Mouse (Mus musculus): ENCODE measurements around the gene Angptl1.

Gene Angptl1

DNA sequence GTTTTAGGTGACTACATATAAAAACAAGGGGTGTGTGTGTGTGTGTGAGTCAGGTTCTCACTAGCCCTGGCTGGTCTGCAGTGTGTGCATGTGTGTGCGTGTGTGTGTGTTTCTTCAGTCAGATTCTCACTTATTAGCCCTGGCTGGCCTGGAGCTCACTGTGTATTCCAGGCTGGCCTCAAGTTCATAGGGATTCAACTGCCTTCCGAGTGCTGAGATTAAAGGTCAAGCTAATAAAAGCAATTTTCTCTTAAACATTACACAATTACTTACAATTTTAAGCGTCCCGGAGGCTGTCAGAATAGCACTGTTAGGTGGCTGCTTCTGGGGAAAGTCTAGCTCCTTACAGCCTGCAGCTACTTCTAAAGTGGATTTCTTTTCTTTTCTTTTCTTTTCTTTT is at the start of gene Angptl1:
Gene Angptl1 (plus strand): TSS at position 386 of the 400 bp plus-strand sequence.
- in situ Hi-C loops (cut with MboI) = no loop called here

DNA sequence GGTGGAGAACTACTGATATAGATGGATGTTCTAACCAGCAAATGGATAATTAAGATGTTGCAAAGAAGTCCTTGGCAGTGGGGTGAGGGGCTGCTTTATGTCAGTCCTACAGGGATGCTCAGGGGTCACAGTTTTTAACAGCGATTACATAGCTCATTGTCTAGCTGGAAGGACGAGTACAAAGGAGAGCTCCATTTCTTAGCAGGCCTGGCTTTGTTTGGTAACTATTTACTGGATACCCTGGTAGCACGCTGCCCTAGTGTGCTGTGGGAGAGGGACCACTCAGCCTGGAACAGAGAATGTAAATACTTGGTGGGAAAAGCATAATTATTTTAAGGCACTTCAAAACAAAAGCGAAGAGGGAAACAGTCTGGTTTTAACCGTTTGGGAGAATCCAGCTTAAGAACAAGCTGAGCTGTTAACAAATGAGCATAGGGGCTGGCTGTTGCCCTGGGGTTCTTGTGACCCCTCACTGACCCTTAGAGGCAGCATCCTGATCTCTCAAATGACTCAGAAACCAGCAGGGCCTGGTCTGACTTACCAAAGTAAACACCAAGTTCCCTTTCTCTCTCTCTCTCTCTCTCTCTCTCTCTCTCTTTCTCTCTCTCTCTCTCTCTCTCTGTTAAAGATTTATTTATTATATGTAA is 48.4 kb upstream of the Angptl1 start:
- in situ Hi-C loops (cut with MboI) = no loop called here

GRCm38 (mm10) chr1:156796251-156796650 is 42.1 kb upstream of the Angptl1 start:
- in situ Hi-C loops (cut with MboI) = no loop called here

DNA sequence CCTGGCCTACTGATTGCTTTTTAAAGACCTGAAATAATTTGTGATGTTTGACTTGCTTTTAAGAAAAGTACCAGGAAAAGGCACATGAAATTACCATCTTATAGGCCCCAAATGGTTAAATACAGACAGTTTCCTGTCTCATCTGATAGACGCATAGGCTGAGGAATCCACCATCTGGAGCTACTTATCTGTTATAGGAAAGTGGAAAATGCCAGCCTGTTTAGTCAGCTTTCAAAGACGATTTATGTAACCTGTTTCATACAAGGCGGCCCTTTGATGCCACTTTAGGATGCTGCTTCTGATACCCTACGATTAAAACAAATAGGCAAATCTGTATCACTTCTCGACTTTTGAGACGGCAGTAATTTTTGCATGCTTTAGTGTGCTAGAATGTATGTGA is 37.1 kb upstream of the Angptl1 start:
- in situ Hi-C loops (cut with MboI) = no loop called here

GRCm38 (mm10) chr1:156808332-156808731 is 30.0 kb upstream of the Angptl1 start:
- in situ Hi-C loops (cut with MboI) = no loop called here

DNA sequence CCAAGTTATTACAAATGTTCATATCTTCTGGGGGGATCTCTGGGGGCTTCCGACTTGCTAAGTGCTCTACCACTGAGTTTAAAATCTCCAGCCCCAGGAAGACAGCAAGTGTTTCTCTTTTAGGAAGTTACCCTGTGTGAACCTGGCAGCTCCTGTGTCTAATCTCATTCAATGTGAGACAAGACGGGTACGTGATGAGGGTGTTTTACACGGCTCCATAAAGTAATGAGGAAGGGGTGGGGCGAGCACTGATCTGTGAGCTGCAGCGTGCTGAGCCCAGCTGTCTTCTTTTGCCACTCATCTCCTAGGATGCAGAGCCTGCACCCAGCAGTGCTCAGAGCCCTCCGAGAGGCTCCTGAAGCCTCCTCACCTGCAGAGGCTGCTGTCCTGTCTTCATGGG is 26.4 kb upstream of the Angptl1 start:
- in situ Hi-C loops (cut with MboI) = no loop called here

DNA sequence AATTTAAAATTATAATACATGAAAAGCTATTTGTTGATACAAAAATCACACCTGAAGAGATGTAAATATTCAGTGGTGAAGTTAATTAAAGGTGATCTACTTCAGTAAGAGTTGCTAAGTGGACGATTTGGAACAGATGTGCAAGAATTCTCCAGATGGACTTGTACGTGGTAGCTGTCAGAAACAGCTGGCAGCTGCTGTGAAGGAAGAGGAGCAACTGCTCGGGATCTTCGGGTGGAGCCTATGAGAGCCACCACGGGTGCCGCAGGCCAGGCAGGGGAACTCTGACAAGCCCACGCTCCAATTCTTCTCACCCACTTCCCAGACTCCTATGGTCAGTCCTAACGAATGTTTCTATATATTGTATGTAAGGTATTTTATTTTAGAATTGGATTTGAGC is 25.6 kb upstream of the Angptl1 start:
- in situ Hi-C loops (cut with MboI) = no loop called here

GRCm38 (mm10) chr1:156813485-156813884 is 24.9 kb upstream of the Angptl1 start:
- in situ Hi-C loops (cut with MboI) = no loop called here

DNA sequence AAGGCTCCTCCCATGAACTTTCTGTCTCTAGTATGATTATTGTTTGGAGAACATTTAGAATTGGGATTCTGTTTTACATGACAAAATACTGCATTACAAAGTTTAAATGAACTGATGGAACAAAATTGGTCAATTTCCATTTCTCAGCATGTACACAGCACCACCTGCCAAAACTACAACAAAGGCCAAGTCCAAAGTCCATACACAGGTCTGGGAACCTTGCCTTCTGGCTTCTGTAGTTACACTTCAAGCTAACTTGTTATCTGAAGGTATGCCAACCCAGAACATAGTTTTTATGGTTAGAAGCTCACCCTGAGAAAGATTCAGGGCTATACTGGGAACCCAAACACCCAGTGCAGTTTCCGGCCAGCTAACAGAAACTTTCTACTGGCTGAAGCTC is 19.1 kb upstream of the Angptl1 start:
- in situ Hi-C loops (cut with MboI) = no loop called here

GRCm38 (mm10) chr1:156838695-156839094 is 333 bp downstream of the Angptl1 start:
- in situ Hi-C loops (cut with MboI) = no loop called here

DNA sequence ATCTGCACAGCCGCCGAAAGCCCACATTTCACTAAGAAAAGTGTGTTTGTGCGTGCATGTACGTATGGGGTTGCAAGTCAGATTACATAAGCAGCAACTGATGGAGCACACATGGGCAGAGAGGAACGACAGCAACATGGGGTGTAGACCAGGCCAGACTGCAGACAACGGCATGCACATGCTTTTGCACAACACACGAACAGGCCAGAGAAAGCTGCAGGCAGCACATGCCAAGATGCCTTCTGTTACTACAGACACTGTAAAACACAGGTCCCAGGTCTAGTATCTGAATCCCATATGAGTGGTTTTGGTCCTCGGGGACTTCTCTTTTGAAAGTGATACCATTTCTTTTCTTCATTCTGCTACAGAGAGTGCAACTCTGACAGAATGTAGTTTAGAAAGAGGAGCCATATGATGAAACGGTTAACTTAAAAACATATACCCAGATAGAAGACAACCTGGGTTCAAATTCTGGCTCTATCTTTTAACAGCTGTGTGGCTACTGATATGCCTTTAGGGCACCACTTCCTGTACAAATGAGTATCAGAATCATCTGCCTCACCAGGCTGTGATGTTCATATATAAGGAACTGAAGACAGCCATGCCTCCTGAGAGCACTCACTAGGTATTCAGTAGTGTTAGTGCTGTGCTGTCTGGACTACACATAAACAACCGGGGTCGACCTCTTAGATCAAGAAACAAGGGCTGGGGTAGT is 3.4 kb downstream of the Angptl1 start:
- in situ Hi-C loops (cut with MboI) = no loop called here

DNA sequence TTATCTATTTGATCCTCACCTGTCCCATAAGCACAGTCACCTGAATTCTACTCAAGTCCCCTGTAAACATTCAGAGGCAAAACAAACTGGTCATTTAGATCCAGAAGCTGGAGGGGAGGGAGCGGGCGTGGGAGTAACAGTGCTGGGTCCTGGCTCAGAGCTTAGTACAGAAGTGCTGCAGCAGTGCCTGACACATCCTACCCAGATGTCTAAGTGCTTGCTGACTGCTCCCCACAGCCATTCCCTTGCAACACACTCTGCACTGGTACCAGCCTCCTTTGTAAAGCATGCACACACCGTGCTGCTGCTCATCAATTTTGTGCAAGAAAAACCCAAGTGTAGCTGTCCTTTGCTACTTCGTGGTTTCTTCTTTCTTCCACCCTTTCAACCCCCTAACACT is 8.7 kb downstream of the Angptl1 start:
- in situ Hi-C loops (cut with MboI) = no loop called here

GRCm38 (mm10) chr1:156852409-156852808 is 14.0 kb downstream of the Angptl1 start:
- in situ Hi-C loops (cut with MboI) = no loop called here

DNA sequence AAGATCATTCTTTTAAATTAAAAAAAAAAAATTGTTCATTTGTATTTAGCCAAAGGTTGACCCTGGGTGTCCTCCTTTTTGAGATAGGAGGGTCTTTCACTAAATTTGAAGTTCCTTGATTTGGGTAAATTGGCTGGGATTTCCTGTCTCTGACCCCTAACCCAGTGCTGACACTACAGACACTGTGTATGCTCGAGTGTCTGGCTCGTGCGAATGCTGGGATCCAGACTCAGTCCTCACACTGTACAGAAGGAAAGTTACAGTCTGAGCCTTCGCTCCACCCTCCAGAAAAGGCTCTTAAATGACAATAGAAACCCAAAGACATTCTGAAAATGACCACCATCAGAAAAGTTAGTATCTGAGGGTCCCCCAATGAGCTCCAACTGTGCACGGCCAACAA is 14.5 kb downstream of the Angptl1 start:
- in situ Hi-C loops (cut with MboI) = no loop called here

GRCm38 (mm10) chr1:156854558-156854957 is 16.2 kb downstream of the Angptl1 start:
- in situ Hi-C loops (cut with MboI) = no loop called here

DNA sequence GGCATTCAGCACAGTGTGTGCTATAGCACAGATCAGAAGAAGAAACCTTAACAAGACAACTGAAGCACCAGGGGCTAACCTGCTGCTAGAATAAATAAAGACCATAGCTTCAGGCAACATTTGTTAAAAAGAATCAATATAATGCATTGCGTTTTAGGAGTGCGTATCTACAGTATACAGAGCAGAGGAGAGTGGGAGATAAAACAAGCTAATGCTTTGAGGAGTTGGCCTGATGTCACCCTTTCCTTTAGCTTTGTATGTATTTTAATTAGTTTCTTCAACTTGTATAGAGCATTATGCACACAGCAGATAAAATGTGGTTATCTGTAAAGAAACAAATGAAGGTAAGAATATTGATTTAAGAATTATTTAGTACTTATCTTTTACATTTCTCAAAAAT is 18.3 kb downstream of the Angptl1 start:
- in situ Hi-C loops (cut with MboI) = no loop called here

- in situ Hi-C loops (cut with MboI) = no loop called here
These were observed 20.8 kb downstream of the Angptl1 start for GRCm38 (mm10) chr1:156859156-156859555.

DNA sequence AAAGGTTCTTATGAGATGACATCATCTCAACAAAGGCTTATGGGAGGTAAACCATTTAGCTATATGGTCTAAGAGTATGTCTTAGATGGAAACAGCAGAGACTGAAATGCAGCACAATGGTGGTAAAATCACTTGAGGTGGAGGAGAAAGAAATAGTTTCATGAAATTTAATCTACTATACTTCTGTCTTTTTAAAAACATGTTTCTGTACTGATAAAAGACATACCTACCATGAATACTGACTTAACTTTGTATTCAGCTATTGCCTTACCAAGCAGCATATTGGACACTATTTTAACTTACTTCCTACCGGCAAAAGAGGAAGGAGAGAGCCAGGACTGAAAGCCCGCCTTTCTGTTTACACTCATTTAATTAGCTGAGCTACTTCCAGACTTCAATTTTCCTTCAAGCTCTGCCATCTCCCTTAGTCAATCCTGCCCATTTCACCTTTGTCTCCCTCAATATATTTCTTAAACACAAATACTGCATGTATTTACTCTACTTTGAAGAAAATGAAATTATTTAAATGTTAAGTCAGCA is 21.4 kb downstream of the Angptl1 start:
- in situ Hi-C loops (cut with MboI) = no loop called here

DNA sequence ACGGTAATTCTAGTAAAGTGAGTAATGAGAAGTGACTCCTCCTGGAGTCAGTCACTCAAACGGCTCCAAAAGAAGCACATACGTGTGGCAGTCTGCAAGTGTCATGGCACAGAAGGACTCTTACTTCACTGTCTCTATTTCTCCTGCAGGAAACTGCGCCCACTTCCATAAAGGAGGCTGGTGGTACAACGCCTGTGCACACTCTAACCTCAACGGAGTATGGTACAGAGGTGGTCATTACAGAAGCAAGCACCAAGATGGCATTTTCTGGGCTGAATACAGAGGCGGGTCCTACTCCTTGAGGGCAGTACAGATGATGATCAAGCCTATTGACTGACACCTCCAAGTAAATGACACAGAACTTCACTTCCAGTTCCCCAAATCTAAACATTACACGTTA is 21.9 kb downstream of the Angptl1 start:
- in situ Hi-C loops (cut with MboI) = no loop called here

DNA sequence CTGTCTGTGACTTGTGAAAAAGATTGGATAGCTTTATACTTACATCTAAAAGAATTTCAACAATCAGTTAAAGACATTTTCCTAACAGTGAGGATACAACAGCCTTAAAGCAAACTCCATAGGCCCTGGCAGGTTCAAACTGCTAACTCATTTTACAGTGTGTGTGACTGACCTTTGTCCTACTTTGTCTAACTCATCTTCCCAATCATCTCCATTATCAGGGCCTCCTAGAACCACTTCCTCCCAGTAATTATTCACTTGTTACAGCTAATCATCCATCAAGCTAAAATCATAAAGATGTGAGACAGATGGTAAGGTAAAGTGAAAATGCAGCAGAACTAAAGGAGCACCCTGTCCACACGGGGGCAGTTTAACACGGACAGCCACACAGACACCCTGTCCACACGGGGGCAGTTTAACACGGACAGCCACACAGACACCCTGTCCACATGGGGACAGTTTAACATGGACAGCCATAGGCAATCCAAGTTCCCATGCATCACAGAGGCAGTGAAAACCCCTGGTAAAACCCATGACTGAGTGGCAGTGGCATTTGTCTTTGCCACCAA is 23.2 kb downstream of the Angptl1 start:
- in situ Hi-C loops (cut with MboI) = no loop called here

DNA sequence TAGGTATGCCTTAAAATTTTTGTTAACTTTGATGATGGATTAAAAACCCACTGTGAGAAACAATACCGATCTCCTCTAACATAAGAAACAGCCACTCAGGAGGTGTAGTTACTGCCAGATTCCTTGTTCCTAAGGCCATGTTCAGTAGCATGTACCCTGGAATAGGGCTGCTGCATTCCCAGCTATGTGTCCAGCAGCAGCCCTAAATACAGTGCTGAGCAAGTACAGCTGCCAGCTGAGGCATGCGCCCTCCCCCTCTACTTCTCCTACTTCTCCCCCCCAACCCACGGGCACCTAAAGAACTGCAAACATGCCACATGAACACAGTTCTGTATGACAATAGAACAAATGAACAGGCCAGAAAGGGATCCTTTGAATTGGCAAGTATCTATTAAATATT is 25.4 kb downstream of the Angptl1 start:
- in situ Hi-C loops (cut with MboI) = no loop called here

DNA sequence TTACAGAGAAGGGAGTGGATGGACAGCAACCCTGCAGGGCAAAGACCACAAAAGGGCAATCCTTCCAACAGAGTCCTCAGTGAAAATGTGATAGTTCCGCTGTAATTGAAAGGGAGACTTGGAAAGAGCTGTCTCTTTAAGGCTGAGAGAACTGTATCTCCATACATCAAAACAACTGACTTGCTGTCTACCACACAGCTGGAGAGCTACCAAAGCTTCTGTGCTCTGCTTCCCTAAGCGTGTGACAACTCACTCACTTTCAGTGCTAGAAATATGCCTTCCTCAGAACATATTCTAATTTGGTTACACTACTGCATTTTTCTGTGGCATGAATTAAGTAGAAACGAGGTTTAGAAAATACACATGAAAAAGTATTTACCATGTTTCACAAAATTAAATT is 25.9 kb downstream of the Angptl1 start:
- in situ Hi-C loops (cut with MboI) = no loop called here

DNA sequence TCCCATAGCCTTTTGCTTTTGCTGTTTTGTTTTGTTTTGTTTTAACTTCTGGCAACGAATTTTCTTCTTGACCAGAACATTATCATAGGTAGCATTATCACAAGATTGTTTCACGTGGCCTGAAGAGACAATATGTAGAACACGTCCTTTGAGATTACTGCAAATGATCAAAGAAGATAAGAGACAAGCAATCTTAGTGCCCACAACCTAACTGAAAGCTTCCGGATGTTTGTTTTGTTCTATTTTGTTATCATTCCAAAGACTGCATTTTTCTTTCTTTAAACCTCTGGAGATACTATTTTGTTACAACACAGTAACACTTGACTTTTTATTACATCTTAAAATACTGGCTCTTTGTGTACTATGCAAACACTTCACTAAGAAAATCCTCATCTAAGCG is 31.7 kb downstream of the Angptl1 start:
- in situ Hi-C loops (cut with MboI) = no loop called here

All from mature B cell (primary cell).